Mouse (Mus musculus) embryo, embryonic 10.5 days (tissue): Measurements from ENCODE around the gene Arhgap8.
"Not testable (repeated sequence)": the region's sequence is repeated elsewhere in the genome, so short reads cannot be mapped to it uniquely, and the experiment has no call there.

ENCODE experiments used
- DNase-seq: peaks from one replicate; pipeline ENCODE4 v3.0.0-alpha.2; 2015; ENCODE audit warnings: low spot score

The Arhgap8 gene

GRCm38 (mm10) chr15:84736346-84736993 lies 16.6 kb downstream of the Arhgap8 start:
- no peak for DNase-seq

- no peak for DNase-seq
Measured at GRCm38 (mm10) chr15:84736994-84737346, 17.1 kb downstream of the Arhgap8 start.

GRCm38 (mm10) chr15:84738246-84738645 lies 18.4 kb downstream of the Arhgap8 start:
- no peak for DNase-seq

GRCm38 (mm10) chr15:84741573-84741972 lies 21.7 kb downstream of the Arhgap8 start:
- DNase-seq, result no peak

GRCm38 (mm10) chr15:84743347-84743746 lies 23.5 kb downstream of the Arhgap8 start:
- DNase-seq, result peak; percentile 58

- no peak for DNase-seq
Measured at GRCm38 (mm10) chr15:84744308-84744707, 24.5 kb downstream of the Arhgap8 start.

GRCm38 (mm10) chr15:84745831-84746230 lies 26.0 kb downstream of the Arhgap8 start:
- no peak for DNase-seq

- DNase-seq, result peak; percentile 91
Measured at GRCm38 (mm10) chr15:84754987-84755386, 35.1 kb downstream of the Arhgap8 start.

- DNase-seq, result peak; percentile 41
Measured at GRCm38 (mm10) chr15:84756426-84756825, 36.6 kb downstream of the Arhgap8 start.

GRCm38 (mm10) chr15:84758493-84758892 lies 38.6 kb downstream of the Arhgap8 start:
- DNase-seq, result peak; percentile 79

GRCm38 (mm10) chr15:84762712-84763422 lies 43.0 kb downstream of the Arhgap8 start:
- no peak for DNase-seq

- peak; percentile 62 for DNase-seq
Measured at GRCm38 (mm10) chr15:84763423-84763812, 43.6 kb downstream of the Arhgap8 start.

GRCm38 (mm10) chr15:84766621-84767020 lies 46.8 kb downstream of the Arhgap8 start:
- no peak for DNase-seq

- DNase-seq, result not testable (repeated sequence)
Measured at GRCm38 (mm10) chr15:84768531-84768930, 48.7 kb downstream of the Arhgap8 start.

GRCm38 (mm10) chr15:84769641-84770341 lies 49.9 kb downstream of the Arhgap8 start:
- DNase-seq, result no peak

- DNase-seq, result peak; percentile 44
Measured at GRCm38 (mm10) chr15:84772191-84773111, 52.6 kb downstream of the Arhgap8 start.

- peak; percentile 55 for DNase-seq
Measured at GRCm38 (mm10) chr15:84775421-84776174, 55.7 kb downstream of the Arhgap8 start.

GRCm38 (mm10) chr15:84778587-84778986 lies 58.7 kb downstream of the Arhgap8 start:
- no peak for DNase-seq

- no peak for DNase-seq
Measured at GRCm38 (mm10) chr15:84784812-84785211, 65.0 kb downstream of the Arhgap8 start.

- no peak for DNase-seq
Measured at GRCm38 (mm10) chr15:84787161-84787560, 67.3 kb downstream of the Arhgap8 start.

GRCm38 (mm10) chr15:84793649-84794048 lies 73.8 kb downstream of the Arhgap8 start:
- no peak for DNase-seq
